Mouse (Mus musculus): ENCODE data around the gene Slc39a13.

The Slc39a13 gene

GRCm38 (mm10) chr2:91087453-91087852 lies 17.2 kb upstream of the Slc39a13 start:
- DNase-seq, result no peak

- no peak for DNase-seq
Observed at GRCm38 (mm10) chr2:91086392-91087237, 16.4 kb upstream of the Slc39a13 start.

GRCm38 (mm10) chr2:91085494-91086391 lies 15.5 kb upstream of the Slc39a13 start:
- DNase-seq, result no peak

GRCm38 (mm10) chr2:91084179-91084820 lies 14.1 kb upstream of the Slc39a13 start:
- DNase-seq, result no peak

GRCm38 (mm10) chr2:91083366-91083940 lies 13.2 kb upstream of the Slc39a13 start:
- no peak for DNase-seq

GRCm38 (mm10) chr2:91082844-91083243 lies 12.6 kb upstream of the Slc39a13 start:
- no peak for DNase-seq

GRCm38 (mm10) chr2:91081775-91082695 lies 11.8 kb upstream of the Slc39a13 start, which contains the start of gene Spi1:
Spi1 (plus strand) TSS chr2:91082390.
- DNase-seq, result no peak

GRCm38 (mm10) chr2:91080784-91081513 lies 10.7 kb upstream of the Slc39a13 start:
- DNase-seq, result no peak

- DNase-seq, result no peak
Observed at GRCm38 (mm10) chr2:91079026-91079384, 8.8 kb upstream of the Slc39a13 start.

GRCm38 (mm10) chr2:91078314-91079025 lies 8.3 kb upstream of the Slc39a13 start:
- DNase-seq, result no peak

GRCm38 (mm10) chr2:91077957-91078313 lies 7.7 kb upstream of the Slc39a13 start:
- no peak for DNase-seq

- no peak for DNase-seq
Observed at GRCm38 (mm10) chr2:91072092-91072491, 1.9 kb upstream of the Slc39a13 start.

GRCm38 (mm10) chr2:91071059-91071458 lies 842 bp upstream of the Slc39a13 start:
- DNase-seq, result no peak

- DNase-seq, result no peak
Observed at GRCm38 (mm10) chr2:91069306-91070000, 764 bp downstream of the Slc39a13 start.

GRCm38 (mm10) chr2:91068872-91069165 lies 1.4 kb downstream of the Slc39a13 start:
- no peak for DNase-seq

- no peak for DNase-seq
Observed at GRCm38 (mm10) chr2:91068162-91068871, 1.9 kb downstream of the Slc39a13 start.

- DNase-seq, result no peak
Observed at GRCm38 (mm10) chr2:91066455-91066854, 3.8 kb downstream of the Slc39a13 start.

- no peak for DNase-seq
Observed at GRCm38 (mm10) chr2:91065544-91065943, 4.7 kb downstream of the Slc39a13 start.

GRCm38 (mm10) chr2:91064211-91064610 lies 6.0 kb downstream of the Slc39a13 start:
- no peak for DNase-seq

All from cerebellum, adult 11-12 months (tissue).